Mouse (Mus musculus) ZHBTc4 (cell line): ENCODE measurements around the gene Dcp1a.
A peak's percentile ranks its signal among the peaks of the same experiment; 100 is the strongest.

Source experiments
- DNase-seq: peaks from one replicate; pipeline ENCODE4 v3.0.0-alpha.2; 2011; ENCODE audit warnings: low read depth, low spot score

Dcp1a gene

GRCm38 (mm10) chr14:30479361-30479948 lies at the start of gene Dcp1a:
Gene Dcp1a (plus strand): TSS chr14:30479535.
- DNase-seq = peak; percentile 98

- peak; percentile 67 for DNase-seq
Measured at GRCm38 (mm10) chr14:30429606-30430005, 49.7 kb upstream of the Dcp1a start.

- DNase-seq = no peak
Measured at GRCm38 (mm10) chr14:30430026-30430425, 49.3 kb upstream of the Dcp1a start.

GRCm38 (mm10) chr14:30430446-30430845 lies 48.9 kb upstream of the Dcp1a start:
- DNase-seq = peak; percentile 53

- DNase-seq = no peak
Measured at GRCm38 (mm10) chr14:30435316-30435715, 44.0 kb upstream of the Dcp1a start.

GRCm38 (mm10) chr14:30439915-30440314 lies 39.4 kb upstream of the Dcp1a start:
- DNase-seq = no peak

- DNase-seq = no peak
Measured at GRCm38 (mm10) chr14:30455801-30456595, 23.3 kb upstream of the Dcp1a start.

GRCm38 (mm10) chr14:30457436-30457835 lies 21.9 kb upstream of the Dcp1a start:
- no peak for DNase-seq

- DNase-seq = no peak
Measured at GRCm38 (mm10) chr14:30457897-30458296, 21.4 kb upstream of the Dcp1a start.

GRCm38 (mm10) chr14:30458820-30459219 lies 20.5 kb upstream of the Dcp1a start:
- DNase-seq = no peak

GRCm38 (mm10) chr14:30459891-30460523 lies 19.3 kb upstream of the Dcp1a start:
- DNase-seq = peak; percentile 81

GRCm38 (mm10) chr14:30463312-30463711 lies 16.0 kb upstream of the Dcp1a start:
- no peak for DNase-seq

- peak; percentile 29 for DNase-seq
Measured at GRCm38 (mm10) chr14:30473605-30474004, 5.7 kb upstream of the Dcp1a start.

GRCm38 (mm10) chr14:30474416-30474815 lies 4.9 kb upstream of the Dcp1a start:
- DNase-seq = no peak

GRCm38 (mm10) chr14:30491342-30491741 lies 12.0 kb downstream of the Dcp1a start, which contains the start of gene Cacna1d:
Gene Cacna1d (minus strand): TSS chr14:30491455.
- DNase-seq = peak; percentile 19

GRCm38 (mm10) chr14:30493276-30493675 lies 13.9 kb downstream of the Dcp1a start:
- DNase-seq = no peak

GRCm38 (mm10) chr14:30494998-30495397 lies 15.7 kb downstream of the Dcp1a start:
- no peak for DNase-seq

GRCm38 (mm10) chr14:30498202-30498601 lies 18.9 kb downstream of the Dcp1a start:
- no peak for DNase-seq

- DNase-seq = no peak
Measured at GRCm38 (mm10) chr14:30504990-30505389, 25.7 kb downstream of the Dcp1a start.

- no peak for DNase-seq
Measured at GRCm38 (mm10) chr14:30510214-30510763, 31.0 kb downstream of the Dcp1a start.

GRCm38 (mm10) chr14:30512896-30513295 lies 33.6 kb downstream of the Dcp1a start:
- no peak for DNase-seq
